In the genomic region with DNA sequence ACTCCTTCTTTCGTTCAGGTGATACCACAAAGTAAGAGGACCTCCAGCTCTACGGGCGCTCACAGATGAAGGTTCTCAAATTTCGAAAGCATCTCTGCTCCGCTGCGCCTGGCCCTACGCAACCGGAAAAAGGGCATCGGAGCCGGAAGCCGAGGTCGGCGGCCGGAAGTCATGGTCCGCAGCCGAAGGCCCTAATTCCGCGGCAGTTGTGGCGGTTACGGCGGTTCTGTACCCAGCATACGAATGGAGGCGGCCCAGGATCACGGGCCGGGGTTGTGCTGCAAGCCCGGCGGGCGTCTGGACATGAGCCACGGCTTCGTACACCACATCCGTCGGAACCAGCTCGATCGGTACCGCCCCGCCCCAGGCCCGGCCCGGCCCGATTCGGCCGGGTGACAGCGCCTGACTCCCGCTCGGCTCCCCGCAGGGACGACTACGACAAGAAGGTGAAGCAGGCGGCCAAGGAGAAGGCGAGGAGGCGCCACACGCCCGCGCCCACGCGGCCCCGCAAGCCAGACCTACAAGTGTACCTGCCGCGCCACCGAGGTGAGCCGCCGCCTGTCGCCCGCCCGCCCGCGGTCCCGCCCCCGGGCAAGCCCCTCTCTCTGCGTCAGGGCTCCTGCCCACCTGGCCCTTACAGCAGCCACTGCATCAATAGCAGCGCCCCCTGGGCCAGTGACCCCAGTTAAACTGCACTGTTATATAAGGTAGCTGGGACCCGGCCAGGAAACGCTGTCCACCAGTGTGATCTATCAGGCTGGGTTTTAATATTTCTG, we compare ENCODE assay signal across 8 mouse cellular contexts. TPM values are rescaled to one million over a fixed set of nuclear protein-coding genes. Genes with fewer than 3 reads are reported as not detected.
DNase-seq lines count a peak whose midpoint lies in the region; ATAC-seq and TF ChIP-seq lines count a peak whose summit lies in the region.

A gene (plus strand): TSS at position 152 of the 776 bp plus-strand sequence.

- peak; percentile 85 for DNase-seq in CD4-positive, CD25-positive, alpha-beta regulatory T cell, adult 2 months (ENCODE audit: low read depth, low spot score)
- DNase-seq in brain, adult 2 months (ENCODE audit: low read depth, low spot score): peak; percentile 92
- DNase-seq in kidney, postnatal 0 days (ENCODE audit: low spot score): peak; percentile 84
- DNase-seq in neural tube, embryonic 11.5 days (ENCODE audit: low spot score): peak; percentile 81

- peak; percentile 78 for TF ChIP-seq POLR2A in testis, adult 2 months (IDR thresholded peaks at IDR 0.05; ENCODE audit: control insufficient read depth, low read depth, low read length)

- under 1% methylated on average over 72 of the region's 72 CpGs for WGBS in heart, embryonic 13.5 days
- WGBS in kidney, postnatal 0 days: under 1% methylated on average over 71 of the region's 72 CpGs
- WGBS in liver, embryonic 15.5 days (ENCODE audit: insufficient replicate concordance): under 1% methylated on average over 68 of the region's 72 CpGs
- under 1% methylated on average over 65 of the region's 72 CpGs for WGBS in neural tube, embryonic 11.5 days

- ATAC-seq in heart, embryonic 13.5 days (ENCODE audit: extremely low read depth, insufficient number of reproducible peaks, low FRiP score, low TSS enrichment): peak; percentile 38
- ATAC-seq in kidney, postnatal 0 days (replicated peaks; ENCODE audit: low FRiP score, low read depth): peak; percentile 60
- ATAC-seq in liver, embryonic 15.5 days (ENCODE audit: insufficient read depth): peak; percentile 57
- peak; percentile 57; the same call in 1 of the 2 replicates for ATAC-seq in neural tube, embryonic 11.5 days (ENCODE audit: insufficient read depth, low FRiP score, low TSS enrichment)

- H3K4me3 ChIP-seq in erythroblast, embryonic 14.5 days (replicated peaks): peak within 1 kb of the TSS; percentile 96
- H3K4me3 ChIP-seq in heart, embryonic 13.5 days: peak within 1 kb of the TSS; percentile 84
- H3K4me3 ChIP-seq in kidney, postnatal 0 days (replicated peaks; ENCODE audit: low read depth, low read length): peak within 1 kb of the TSS; percentile 69
- peak within 1 kb of the TSS; percentile 93 for H3K4me3 ChIP-seq in liver, embryonic 15.5 days (replicated peaks)
- peak within 1 kb of the TSS; percentile 88 for H3K4me3 ChIP-seq in neural tube, embryonic 11.5 days (ENCODE audit: low read depth, low read length)
- H3K4me3 ChIP-seq in testis, adult 2 months (ENCODE audit: control insufficient read depth, low read depth, low read length): peak within 1 kb of the TSS; percentile 83

- peaks cover 81% of the 10 kb centered on the region for H3K4me1 ChIP-seq in erythroblast, embryonic 14.5 days (ENCODE audit: control insufficient read depth)
- H3K4me1 ChIP-seq in heart, embryonic 13.5 days: peaks cover 60% of the 10 kb centered on the region
- H3K4me1 ChIP-seq in kidney, postnatal 0 days (replicated peaks; ENCODE audit: insufficient read depth, low read length): peaks cover 15% of the 10 kb centered on the region
- peaks cover 83% of the 10 kb centered on the region for H3K4me1 ChIP-seq in liver, embryonic 15.5 days (replicated peaks)
- H3K4me1 ChIP-seq in neural tube, embryonic 11.5 days (ENCODE audit: control insufficient read depth, insufficient read depth, low read length): peaks cover 14% of the 10 kb centered on the region
- H3K4me1 ChIP-seq in testis, adult 2 months (ENCODE audit: control insufficient read depth, insufficient read depth, low read length): no peaks in the 10 kb centered on the region; the same call in 1 of the 2 replicates

- H3K36me3 ChIP-seq in erythroblast, embryonic 14.5 days (ENCODE audit: control insufficient read depth): peaks cover 49% of the 10 kb centered on the region
- peaks cover 32% of the 10 kb centered on the region for H3K36me3 ChIP-seq in heart, embryonic 13.5 days
- H3K36me3 ChIP-seq in kidney, postnatal 0 days (ENCODE audit: insufficient read depth, low read length): peaks cover 9% of the 10 kb centered on the region
- H3K36me3 ChIP-seq in liver, embryonic 15.5 days (replicated peaks): peaks cover 37% of the 10 kb centered on the region
- H3K36me3 ChIP-seq in neural tube, embryonic 11.5 days (ENCODE audit: control insufficient read depth, insufficient read depth, low read length): no peaks in the 10 kb centered on the region
- H3K36me3 ChIP-seq in testis, adult 2 months (ENCODE audit: control insufficient read depth, insufficient read depth, low read length): peaks cover 4% of the 10 kb centered on the region

- peak; percentile 44; the same call in 1 of the 2 replicates for TF ChIP-seq CTCF in kidney, postnatal 0 days (IDR thresholded peaks at IDR 0.05; ENCODE audit: low read depth)
- TF ChIP-seq CTCF in testis, adult 2 months (IDR thresholded peaks at IDR 0.05; ENCODE audit: control insufficient read depth, insufficient read depth, insufficient replicate concordance, low read depth, low read length): no peak

- H3K27ac ChIP-seq in heart, embryonic 13.5 days (replicated peaks): peak within 1 kb of the TSS; percentile 88
- peak within 1 kb of the TSS; percentile 94 for H3K27ac ChIP-seq in kidney, postnatal 0 days
- peak within 1 kb of the TSS; percentile 93 for H3K27ac ChIP-seq in liver, embryonic 15.5 days (replicated peaks)
- H3K27ac ChIP-seq in neural tube, embryonic 11.5 days (ENCODE audit: low read depth, low read length): peak within 1 kb of the TSS; percentile 54; the same call in 1 of the 2 replicates
- peak within 1 kb of the TSS; percentile 94 for H3K27ac ChIP-seq in testis, adult 2 months (ENCODE audit: control insufficient read depth, insufficient read depth, low read depth, low read length)

- H3K27me3 ChIP-seq in erythroblast, embryonic 14.5 days (ENCODE audit: control insufficient read depth): no peaks in the 10 kb centered on the region
- H3K27me3 ChIP-seq in heart, embryonic 13.5 days (replicated peaks): no peaks in the 10 kb centered on the region
- no peaks in the 10 kb centered on the region for H3K27me3 ChIP-seq in kidney, postnatal 0 days (ENCODE audit: insufficient read depth, low read length)
- H3K27me3 ChIP-seq in liver, embryonic 15.5 days: no peaks in the 10 kb centered on the region
- no peaks in the 10 kb centered on the region for H3K27me3 ChIP-seq in neural tube, embryonic 11.5 days (ENCODE audit: control insufficient read depth, insufficient read depth, low read length)
- H3K27me3 ChIP-seq in testis, adult 2 months (ENCODE audit: control insufficient read depth, insufficient read depth, low read length): no peaks in the 10 kb centered on the region

- H3K9ac ChIP-seq in heart, embryonic 13.5 days: peak within 1 kb of the TSS; percentile 96
- H3K9ac ChIP-seq in kidney, postnatal 0 days (ENCODE audit: low read depth, low read length): peak within 1 kb of the TSS; percentile 80
- H3K9ac ChIP-seq in liver, embryonic 15.5 days: peak within 1 kb of the TSS; percentile 99
- H3K9ac ChIP-seq in neural tube, embryonic 11.5 days (ENCODE audit: low read length): peak within 1 kb of the TSS; percentile 89

- peak within 1 kb of the TSS; percentile 77 for H3K4me2 ChIP-seq in heart, embryonic 13.5 days
- peak within 1 kb of the TSS; percentile 80 for H3K4me2 ChIP-seq in kidney, postnatal 0 days (ENCODE audit: low read length)
- peak within 1 kb of the TSS; percentile 94 for H3K4me2 ChIP-seq in liver, embryonic 15.5 days
- peak within 1 kb of the TSS; percentile 52 for H3K4me2 ChIP-seq in neural tube, embryonic 11.5 days (ENCODE audit: low read depth)

- no peaks in the 10 kb centered on the region for H3K9me3 ChIP-seq in erythroblast, embryonic 14.5 days (ENCODE audit: control insufficient read depth, low read length)
- H3K9me3 ChIP-seq in heart, embryonic 13.5 days: no peaks in the 10 kb centered on the region
- no peaks in the 10 kb centered on the region for H3K9me3 ChIP-seq in kidney, postnatal 0 days (replicated peaks; ENCODE audit: low read length)
- H3K9me3 ChIP-seq in liver, embryonic 15.5 days (replicated peaks): no peaks in the 10 kb centered on the region
- H3K9me3 ChIP-seq in neural tube, embryonic 11.5 days (ENCODE audit: control insufficient read depth, low read length): no peaks in the 10 kb centered on the region

RNA-seq across cellular contexts. Expression of the gene that starts here (rescaled TPM):
- polyA plus RNA-seq in erythroblast, embryonic 14.5 days (2012): 0.74 and 1.3 TPM in 2 replicates
- polyA plus RNA-seq in heart, embryonic 13.5 days (2015; fragmentation: Nextera tagmentation; extraction: Ambion mirVana): 16.8 and 17.9 TPM in 2 replicates
- 21.8 and 24.4 TPM in 2 replicates for polyA plus RNA-seq in kidney, postnatal 0 days (2015; fragmentation: Nextera tagmentation; extraction: Ambion mirVana)
- polyA plus RNA-seq in liver, embryonic 15.5 days (2015; fragmentation: Nextera tagmentation; extraction: Ambion mirVana): 11.6 and 14.5 TPM in 2 replicates
- polyA plus RNA-seq in neural tube, embryonic 11.5 days (2014; fragmentation: Nextera tagmentation; extraction: Ambion mirVana): 17.4 TPM in 2 replicates
- polyA plus RNA-seq in testis, adult 2 months (2012; rRNA removed): 19.6 and 21.5 TPM in 2 replicates

Comparison
In these comparisons a context has a peak if more than half of its experiments do, and no peak if none do; other contexts are left out.
1. Peak in every context shown above with its lines: DNase-seq, ATAC-seq, H3K4me3 ChIP-seq and H3K27ac ChIP-seq.